Mouse (Mus musculus) cerebellum, adult 2 months (tissue): ENCODE measurements around the gene Negr1.

ENCODE experiments used
- CTCF ChIP-seq: fragments of 200-500 bp; IDR thresholded peaks from 2 replicates; pipeline ENCODE4 v1.5.1; 2011; ENCODE audit warnings: low read depth, mild to moderate bottlenecking, control low read depth, low read length, moderate library complexity, borderline replicate concordance; ENCODE audit not compliant: insufficient read depth
- POLR2A ChIP-seq: fragments of 200-500 bp; IDR thresholded peaks from 2 replicates; pipeline ENCODE4 v1.6.1; 2011; ENCODE audit warnings: low read length, control low read depth, borderline replicate concordance; ENCODE audit not compliant: insufficient read depth

DNA sequence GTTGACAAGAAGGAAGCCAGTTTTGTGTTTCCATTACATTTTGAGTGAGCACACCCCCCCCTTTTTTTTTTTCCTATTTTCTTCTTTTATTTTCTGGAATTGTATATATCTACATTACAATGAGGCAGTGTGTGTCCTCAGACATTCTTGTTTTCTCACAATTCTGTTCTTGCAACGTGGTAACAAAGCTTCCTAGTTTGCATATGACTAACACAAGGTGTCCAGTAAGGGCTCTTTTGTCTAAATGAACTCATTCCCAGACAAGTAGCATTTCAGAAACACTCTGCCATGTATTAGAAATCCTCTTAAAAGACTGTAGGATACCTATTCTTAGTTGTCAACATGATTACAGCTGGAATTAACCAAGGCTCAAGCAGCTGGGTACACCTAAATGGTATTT lies 760.2 kb downstream of the Negr1 start:
- TF ChIP-seq POLR2A (no peak), CTCF (no peak)
